Comparison of ENCODE assay signal across 20 mouse cellular contexts in genomic region chr11:116884061-116884460, GRCm38 (mm10). TPM values are rescaled to one million over a fixed set of nuclear protein-coding genes. Genes with fewer than 3 reads are reported as not detected.
"Had no signal": no experiment of that assay in that cellular context is flagged by ENCODE, and none has a peak within 500 bp of the region (broad histone marks: within the 10 kb centered on the region; RNA-seq: fewer than 3 reads in every experiment).

No protein-coding gene starts in this region.

- H3K4me2 ChIP-seq: liver, embryonic 12.5 days; lung, embryonic 14.5 days; midbrain, embryonic 12.5 days; neural tube, embryonic 13.5 days; neural tube, embryonic 15.5 days had no signal

- H3K4me3 ChIP-seq: liver, embryonic 12.5 days; midbrain, embryonic 12.5 days; myocyte; neural tube, embryonic 13.5 days; neural tube, embryonic 15.5 days had no signal

- DNase-seq: lung, adult 18-20 months; lung, embryonic 14.5 days; lung, postnatal 10 days; lung, postnatal 4 days; midbrain, embryonic 14.5 days; retina, postnatal 1 day; right cerebral cortex, adult 18-20 months; right cerebral cortex, postnatal 25 days; right cerebral cortex, postnatal 4 days; spleen, adult 18-20 months had no signal

- H3K9me3 ChIP-seq: liver, embryonic 12.5 days; midbrain, embryonic 12.5 days; neural tube, embryonic 13.5 days; neural tube, embryonic 15.5 days had no signal

- H3K36me3 ChIP-seq: liver, embryonic 12.5 days; midbrain, embryonic 12.5 days; neural tube, embryonic 13.5 days; neural tube, embryonic 15.5 days had no signal

- H3K9ac ChIP-seq: liver, embryonic 12.5 days; liver, embryonic 14.5 days; lung, embryonic 14.5 days; midbrain, embryonic 12.5 days; neural tube, embryonic 13.5 days; neural tube, embryonic 15.5 days had no signal

- H3K27ac ChIP-seq: liver, embryonic 12.5 days; liver, embryonic 14.5 days; midbrain, embryonic 12.5 days; neural tube, embryonic 13.5 days; neural tube, embryonic 15.5 days had no signal

- ATAC-seq: liver, embryonic 12.5 days; midbrain, embryonic 16.5 days had no signal

RNA-seq across cellular contexts. Expression of gene Mgat5b, which starts 34.6 kb away (rescaled TPM):
- total RNA-seq: liver, adult 2 months; megakaryocyte-erythroid progenitor cell, adult 5-6 weeks had no signal
- polyA plus RNA-seq: liver, adult 2 months; liver, embryonic 12.5 days; liver, embryonic 14.5 days; liver, embryonic 16.5 days; myocyte had no signal
